Mouse (Mus musculus) testis, adult 2 months (tissue): ENCODE results near the gene Accsl. TPM values are rescaled to one million over a fixed set of nuclear protein-coding genes. Genes with fewer than 3 reads are reported as not detected.

Experiments used
- H3K27ac ChIP-seq: fragments of 200-500 bp; 2 replicates; pipeline ENCODE4 v1.5.1; 2012; ENCODE audit warnings: low read depth, low read length; ENCODE audit not compliant: control insufficient read depth, insufficient read depth
- H3K27me3 ChIP-seq: fragments of 200-500 bp; 2 replicates; pipeline ENCODE4 v1.6.1; 2012; ENCODE audit warnings: mild to moderate bottlenecking, low read length, moderate library complexity; ENCODE audit not compliant: control insufficient read depth, insufficient read depth
- H3K36me3 ChIP-seq: fragments of 200-500 bp; 2 replicates; pipeline ENCODE4 v1.6.1; 2012; ENCODE audit warnings: mild to moderate bottlenecking, low read length; ENCODE audit not compliant: control insufficient read depth, insufficient read depth
- H3K4me1 ChIP-seq: fragments of 200-500 bp; 2 replicates; pipeline ENCODE4 v1.6.1; 2012; ENCODE audit warnings: low read length; ENCODE audit not compliant: control insufficient read depth, insufficient read depth
- H3K4me3 ChIP-seq: fragments of 200-500 bp; 2 replicates; pipeline ENCODE4 v1.5.1; 2012; ENCODE audit warnings: low read depth, mild to moderate bottlenecking, low read length, moderate library complexity, mixed read lengths; ENCODE audit not compliant: control insufficient read depth
- CTCF ChIP-seq: fragments of 200-500 bp; IDR thresholded peaks from 2 replicates; pipeline ENCODE4 v1.5.1; 2012; ENCODE audit warnings: low read depth, mild to moderate bottlenecking, inconsistent platforms, low read length, moderate library complexity; ENCODE audit not compliant: control insufficient read depth, insufficient read depth, insufficient replicate concordance
- POLR2A ChIP-seq: fragments of 200-500 bp; IDR thresholded peaks from 2 replicates; pipeline ENCODE4 v1.6.1; 2012; ENCODE audit warnings: low read depth, mild to moderate bottlenecking, inconsistent platforms, low read length, moderate library complexity; ENCODE audit not compliant: control insufficient read depth
- polyA plus RNA-seq: library from polyadenylated mRNA; depleted of rRNA; stranded (reverse); fragments of >200 nt; gene quantifications from 2 replicates; pipeline ENCODE4 v1.2.3, GENCODE M21; 2012

The Accsl gene
- polyA plus RNA-seq, 1 experiment = not detected

DNA sequence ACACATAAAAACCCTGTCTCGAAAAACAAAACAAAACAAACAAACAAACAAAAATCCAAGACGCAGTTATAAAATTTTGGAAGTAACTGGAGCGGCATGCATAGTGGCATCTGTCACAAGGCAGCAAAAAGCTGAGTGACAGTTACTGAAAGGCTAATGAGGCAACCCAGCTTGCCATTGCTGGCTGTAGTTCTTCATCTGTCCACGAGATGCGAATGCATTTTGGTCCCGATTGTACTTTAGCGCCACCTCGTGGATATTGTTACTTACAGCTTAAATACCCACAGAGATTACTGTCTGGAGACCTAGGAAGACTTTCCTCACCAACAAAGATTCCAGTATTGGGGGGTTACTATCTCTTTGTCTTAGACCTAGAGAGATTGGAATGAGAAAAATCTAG, 45.4 kb downstream of the Accsl start:
- Histone ChIP-seq H3K27ac (no peak overlapping the region), H3K27me3 (no peaks in the 10 kb centered on the region), H3K36me3 (no peaks in the 10 kb centered on the region), H3K4me1 (peaks cover 6% of the 10 kb centered on the region), H3K4me3 (no peak overlapping the region)
- TF ChIP-seq CTCF (peak; percentile 62; the same call in 1 of the 2 replicates), POLR2A (no peak)

DNA sequence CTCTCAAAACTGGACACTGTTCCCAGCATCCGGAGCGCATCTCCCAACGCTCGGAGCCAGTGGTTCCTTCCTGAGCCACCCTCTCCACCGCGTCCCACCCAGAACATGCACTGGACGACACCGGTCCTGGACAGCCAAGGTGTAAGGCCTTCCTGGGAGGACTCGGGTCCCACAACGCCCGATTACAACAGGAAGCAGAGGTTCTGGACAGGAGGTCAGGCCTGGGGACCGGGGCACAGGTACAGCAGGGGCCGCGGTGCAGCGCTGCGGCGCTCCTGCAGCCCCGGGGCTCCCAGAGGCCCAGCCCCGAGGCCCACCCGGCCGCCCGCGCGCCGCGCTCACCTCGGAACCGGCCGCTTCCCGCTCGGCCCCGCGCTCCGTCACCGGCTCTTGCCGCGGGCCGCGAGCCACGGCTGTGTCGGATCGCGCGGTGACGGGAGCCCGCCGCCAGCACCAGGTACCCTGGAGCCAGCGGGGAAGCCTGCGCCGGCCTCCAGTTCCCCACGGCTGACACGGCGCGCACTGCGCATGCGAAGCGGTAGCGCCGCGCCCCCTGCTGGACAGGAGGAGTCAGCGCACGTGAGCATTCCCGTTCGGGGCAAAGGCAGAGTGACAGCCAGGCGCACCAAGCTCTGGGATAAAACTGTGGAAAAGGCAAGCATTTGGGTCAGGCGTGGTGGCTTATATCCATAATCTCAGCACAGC, 46.8 kb downstream of the Accsl start, which contains the start of gene Ext2:
TSS of gene Ext2 (minus strand) at position 524 of the 705 bp plus-strand sequence.
- H3K27me3 ChIP-seq = no peaks in the 10 kb centered on the region

DNA sequence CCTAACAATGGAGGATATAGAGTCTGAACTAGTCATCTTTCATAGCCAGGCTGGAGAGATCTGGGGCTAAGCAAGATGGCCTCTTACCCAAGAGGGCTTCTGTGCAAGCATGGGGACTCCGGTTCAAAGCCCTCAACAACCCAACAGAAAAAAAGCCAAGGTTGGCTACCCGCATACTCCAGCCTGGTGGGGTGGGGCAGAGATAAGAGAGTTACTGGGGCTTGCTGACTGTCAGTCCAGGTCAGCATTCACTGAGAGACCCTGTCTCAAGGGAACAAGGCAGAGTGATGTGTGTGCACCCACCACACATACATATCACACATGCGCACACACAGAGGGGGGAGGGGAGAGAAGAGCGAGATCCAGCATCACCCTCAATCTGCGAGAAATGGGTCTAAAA, 51.2 kb downstream of the Accsl start:
- no peak for TF ChIP-seq CTCF
- no peak for TF ChIP-seq POLR2A
- no peak overlapping the region for H3K27ac ChIP-seq
- H3K36me3 ChIP-seq = no peaks in the 10 kb centered on the region
- no peaks in the 10 kb centered on the region for H3K27me3 ChIP-seq
- H3K4me3 ChIP-seq = no peak overlapping the region
- peaks cover 14% of the 10 kb centered on the region for H3K4me1 ChIP-seq

More for the DNA sequence above, 46.8 kb downstream of the Accsl start, which contains the start of gene Ext2:
- peak within 1 kb of the TSS; percentile 93 for H3K4me3 ChIP-seq
- H3K4me1 ChIP-seq = peaks cover 6% of the 10 kb centered on the region
- H3K27ac ChIP-seq = peak within 1 kb of the TSS; percentile 62
- H3K36me3 ChIP-seq = no peaks in the 10 kb centered on the region
- TF ChIP-seq POLR2A (peak; percentile 21; the same call in 1 of the 2 replicates), CTCF (peak; percentile 100)

DNA sequence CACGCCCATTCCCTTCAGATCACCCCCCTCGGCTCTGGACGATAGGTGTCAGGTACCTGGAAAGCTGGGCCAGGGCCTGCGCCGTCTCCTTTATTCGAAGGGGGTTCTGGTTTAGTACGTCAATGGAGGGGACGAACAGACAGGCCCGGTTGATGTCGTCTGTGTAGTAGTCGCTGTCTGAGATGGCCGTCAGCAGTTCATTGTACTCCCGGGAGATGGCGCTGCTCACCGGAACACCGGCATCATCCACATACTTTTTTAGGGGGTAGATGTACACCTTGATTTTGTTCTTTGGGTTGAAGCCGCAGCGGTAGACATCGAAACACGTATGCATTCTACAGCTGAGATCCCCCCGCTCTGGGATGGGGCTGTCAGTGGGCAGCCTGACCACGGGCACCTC, 55.6 kb downstream of the Accsl start:
- Histone ChIP-seq H3K4me1 (peaks cover 8% of the 10 kb centered on the region), H3K27ac (no peak overlapping the region), H3K36me3 (no peaks in the 10 kb centered on the region), H3K4me3 (peak overlapping the region; percentile 13), H3K27me3 (no peaks in the 10 kb centered on the region)
- peak; percentile 61; the same call in 1 of the 2 replicates for TF ChIP-seq CTCF
- TF ChIP-seq POLR2A = no peak

DNA sequence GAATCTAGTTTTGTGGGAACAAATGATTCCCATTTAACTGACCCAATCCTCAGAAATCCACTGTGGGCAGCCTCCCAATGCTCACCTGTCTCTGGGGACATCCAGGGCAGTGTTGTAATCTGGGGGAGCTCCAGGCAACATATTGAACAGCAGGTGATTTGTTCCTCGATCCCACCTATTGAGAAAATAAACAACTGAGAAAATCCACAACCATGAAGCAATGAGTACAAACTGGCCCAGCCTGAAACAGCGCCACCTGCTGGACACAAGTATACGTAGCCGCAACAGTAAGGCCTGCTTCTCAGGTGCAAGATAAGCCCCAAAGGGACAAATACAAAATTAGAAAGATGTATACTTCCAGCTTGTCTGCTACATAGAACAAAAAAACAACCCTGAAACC, 57.1 kb downstream of the Accsl start:
- TF ChIP-seq POLR2A = no peak
- peak; percentile 91; the same call in 1 of the 2 replicates for TF ChIP-seq CTCF
- H3K36me3 ChIP-seq = no peaks in the 10 kb centered on the region

DNA sequence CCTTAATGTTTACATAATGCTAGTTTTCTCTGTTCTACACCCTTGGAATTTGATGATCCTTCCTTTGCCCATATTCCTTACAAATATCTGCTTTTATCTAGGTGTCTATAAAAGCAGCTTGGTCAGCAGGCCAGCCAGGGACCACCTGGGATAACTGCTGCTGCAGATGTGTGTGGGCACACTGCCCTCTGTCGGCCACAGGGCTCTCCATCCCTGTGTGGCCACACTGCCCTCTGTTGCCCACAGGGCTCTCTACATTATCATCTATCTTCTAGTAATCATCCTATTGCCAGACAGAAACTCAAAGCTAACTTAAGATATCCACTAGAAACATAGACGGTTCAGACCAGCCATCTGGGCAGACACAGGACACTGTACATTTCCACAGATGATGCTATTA, 59.0 kb downstream of the Accsl start:
- H3K4me1 ChIP-seq = peaks cover 8% of the 10 kb centered on the region
- H3K4me3 ChIP-seq = no peak overlapping the region
- no peak for TF ChIP-seq POLR2A
- peak; percentile 79; the same call in 1 of the 2 replicates for TF ChIP-seq CTCF
- no peak overlapping the region for H3K27ac ChIP-seq
- H3K36me3 ChIP-seq = no peaks in the 10 kb centered on the region
- H3K27me3 ChIP-seq = no peaks in the 10 kb centered on the region

More for the DNA sequence above, 57.1 kb downstream of the Accsl start:
- Histone ChIP-seq H3K27ac (no peak overlapping the region), H3K4me1 (peaks cover 8% of the 10 kb centered on the region), H3K27me3 (no peaks in the 10 kb centered on the region), H3K4me3 (no peak overlapping the region)

DNA sequence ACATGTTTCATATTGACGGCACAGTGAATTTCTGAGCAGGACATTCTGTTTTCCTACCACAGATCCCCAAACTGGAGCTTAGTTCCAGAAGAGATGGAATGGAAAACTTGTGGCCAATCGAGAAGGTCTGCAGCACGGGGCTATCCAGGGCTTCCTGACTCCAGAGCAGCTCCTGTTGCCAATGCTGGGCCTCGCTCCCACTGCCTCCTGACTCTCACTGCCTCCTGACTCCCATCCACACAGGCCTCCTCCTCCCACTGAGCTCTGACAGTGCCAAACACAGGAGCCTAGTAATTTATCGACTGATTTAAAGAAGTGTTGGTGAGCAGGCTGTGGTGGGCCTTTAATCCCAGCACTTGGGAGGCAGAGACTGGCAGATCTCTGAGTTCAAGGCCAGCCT, 60.9 kb downstream of the Accsl start:
- Histone ChIP-seq H3K27ac (no peak overlapping the region), H3K27me3 (no peaks in the 10 kb centered on the region), H3K4me3 (no peak overlapping the region), H3K36me3 (no peaks in the 10 kb centered on the region), H3K4me1 (peaks cover under 1% of the 10 kb centered on the region; the same call in 1 of the 2 replicates)
- TF ChIP-seq POLR2A = no peak
- no peak for TF ChIP-seq CTCF

DNA sequence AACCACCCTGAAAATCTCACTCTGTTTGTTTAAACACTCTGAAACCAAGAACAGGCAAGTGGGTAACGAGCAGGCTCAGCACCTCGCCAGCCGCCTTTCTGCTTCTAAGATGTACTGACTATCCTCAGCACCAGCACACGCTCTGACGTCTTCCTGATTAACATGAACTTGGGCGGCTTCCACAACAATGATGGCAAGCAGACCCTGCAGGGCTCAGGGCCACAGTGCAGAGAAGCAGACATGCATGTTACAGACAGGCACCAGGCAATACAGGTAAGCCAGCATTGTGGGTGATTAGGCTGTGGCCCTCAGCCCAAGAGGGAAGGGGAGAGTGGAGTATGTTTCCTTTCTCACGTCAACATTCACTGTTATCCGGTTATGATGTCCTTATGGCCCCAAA, 61.5 kb downstream of the Accsl start:
- H3K4me1 ChIP-seq = no peaks in the 10 kb centered on the region
- H3K4me3 ChIP-seq = no peak overlapping the region
- no peak overlapping the region for H3K27ac ChIP-seq
- H3K36me3 ChIP-seq = no peaks in the 10 kb centered on the region
- TF ChIP-seq CTCF (no peak), POLR2A (no peak)
- no peaks in the 10 kb centered on the region for H3K27me3 ChIP-seq
